Mouse (Mus musculus): Measurements from ENCODE around the gene Tnfrsf21. TPM values are rescaled to one million over a fixed set of nuclear protein-coding genes. Genes with fewer than 3 reads are reported as not detected.

Gene Tnfrsf21
- polyA plus RNA-seq, 1 experiment from 2014 or later, result 29.4 TPM

- Histone ChIP-seq H3K27ac (ENCODE audit: low read depth, low read length) (no peak overlapping the region), H3K27me3 (ENCODE audit: control insufficient read depth, insufficient read depth, low read length) (no peaks in the 10 kb centered on the region), H3K4me3 (ENCODE audit: low read depth, low read length) (no peak overlapping the region), H3K9me3 (ENCODE audit: control insufficient read depth, low read length) (no peaks in the 10 kb centered on the region), H3K36me3 (ENCODE audit: control insufficient read depth, insufficient read depth, low read length) (peaks cover 1% of the 10 kb centered on the region; the same call in 1 of the 2 replicates), H3K4me1 (ENCODE audit: control insufficient read depth, insufficient read depth, low read length) (peaks cover 7% of the 10 kb centered on the region), H3K9ac (ENCODE audit: low read length) (no peak overlapping the region), H3K4me2 (no peak overlapping the region)
- DNase-seq (ENCODE audit: low spot score, missing footprints) (no peak), ATAC-seq (ENCODE audit: low FRiP score) (no peak)
- WGBS, result 89% methylated on average over 5 of the region's 5 CpGs
Observed at GRCm38 (mm10) chr17:43081225-43081624, 64.9 kb downstream of the Tnfrsf21 start.

- H3K4me3 ChIP-seq (ENCODE audit: low read depth, low read length), result no peak overlapping the region
- peaks cover 2% of the 10 kb centered on the region for H3K36me3 ChIP-seq (ENCODE audit: control insufficient read depth, insufficient read depth, low read length)
Observed at GRCm38 (mm10) chr17:43089496-43089895, 73.1 kb downstream of the Tnfrsf21 start.

GRCm38 (mm10) chr17:43090948-43091724, 74.8 kb downstream of the Tnfrsf21 start:
- no peak overlapping the region for H3K27ac ChIP-seq (ENCODE audit: low read depth, low read length)
- H3K27me3 ChIP-seq (ENCODE audit: control insufficient read depth, insufficient read depth, low read length), result no peaks in the 10 kb centered on the region
- 83% methylated on average over 3 of the region's 3 CpGs for WGBS
- H3K9me3 ChIP-seq (ENCODE audit: control insufficient read depth, low read length), result no peaks in the 10 kb centered on the region
- H3K4me2 ChIP-seq, result no peak overlapping the region
- H3K9ac ChIP-seq (ENCODE audit: low read length), result no peak overlapping the region
- H3K4me1 ChIP-seq (ENCODE audit: control insufficient read depth, insufficient read depth, low read length), result no peaks in the 10 kb centered on the region
- peaks cover 2% of the 10 kb centered on the region; the same call in 1 of the 2 replicates for H3K36me3 ChIP-seq (ENCODE audit: control insufficient read depth, insufficient read depth, low read length)
- DNase-seq (ENCODE audit: low spot score, missing footprints) (no peak), ATAC-seq (ENCODE audit: low FRiP score) (no peak)
- H3K4me3 ChIP-seq (ENCODE audit: low read depth, low read length), result no peak overlapping the region

More at GRCm38 (mm10) chr17:43089496-43089895, 73.1 kb downstream of the Tnfrsf21 start:
- WGBS, result 90% methylated on average over 6 of the region's 6 CpGs
- Histone ChIP-seq H3K9ac (ENCODE audit: low read length) (no peak overlapping the region), H3K9me3 (ENCODE audit: control insufficient read depth, low read length) (no peaks in the 10 kb centered on the region), H3K4me1 (ENCODE audit: control insufficient read depth, insufficient read depth, low read length) (no peaks in the 10 kb centered on the region), H3K4me2 (no peak overlapping the region), H3K27ac (ENCODE audit: low read depth, low read length) (no peak overlapping the region), H3K27me3 (ENCODE audit: control insufficient read depth, insufficient read depth, low read length) (no peaks in the 10 kb centered on the region)
- ATAC-seq (ENCODE audit: low FRiP score) (no peak), DNase-seq (ENCODE audit: low spot score, missing footprints) (no peak)

GRCm38 (mm10) chr17:43092280-43092995, 76.1 kb downstream of the Tnfrsf21 start:
- ATAC-seq (ENCODE audit: low FRiP score), result no peak
- Histone ChIP-seq H3K9me3 (ENCODE audit: control insufficient read depth, low read length) (no peaks in the 10 kb centered on the region), H3K4me1 (ENCODE audit: control insufficient read depth, insufficient read depth, low read length) (no peaks in the 10 kb centered on the region), H3K27ac (ENCODE audit: low read depth, low read length) (no peak overlapping the region), H3K27me3 (ENCODE audit: control insufficient read depth, insufficient read depth, low read length) (no peaks in the 10 kb centered on the region), H3K4me2 (no peak overlapping the region), H3K4me3 (ENCODE audit: low read depth, low read length) (no peak overlapping the region), H3K9ac (ENCODE audit: low read length) (no peak overlapping the region), H3K36me3 (ENCODE audit: control insufficient read depth, insufficient read depth, low read length) (no peaks in the 10 kb centered on the region; the same call in 1 of the 2 replicates)
- DNase-seq (ENCODE audit: low spot score, missing footprints), result no peak
- 52% methylated on average over 8 of the region's 8 CpGs for WGBS

GRCm38 (mm10) chr17:43094285-43094684, 77.9 kb downstream of the Tnfrsf21 start:
- no peaks in the 10 kb centered on the region for H3K4me1 ChIP-seq (ENCODE audit: control insufficient read depth, insufficient read depth, low read length)
- 49% methylated on average over 2 of the region's 2 CpGs for WGBS
- H3K36me3 ChIP-seq (ENCODE audit: control insufficient read depth, insufficient read depth, low read length), result no peaks in the 10 kb centered on the region
- no peak overlapping the region for H3K4me2 ChIP-seq
- H3K27ac ChIP-seq (ENCODE audit: low read depth, low read length), result no peak overlapping the region
- no peak overlapping the region for H3K9ac ChIP-seq (ENCODE audit: low read length)
- ATAC-seq (ENCODE audit: low FRiP score) (no peak), DNase-seq (ENCODE audit: low spot score, missing footprints) (no peak)
- H3K4me3 ChIP-seq (ENCODE audit: low read depth, low read length), result no peak overlapping the region
- H3K9me3 ChIP-seq (ENCODE audit: control insufficient read depth, low read length), result no peaks in the 10 kb centered on the region
- H3K27me3 ChIP-seq (ENCODE audit: control insufficient read depth, insufficient read depth, low read length), result no peaks in the 10 kb centered on the region

GRCm38 (mm10) chr17:43097101-43097688, 80.8 kb downstream of the Tnfrsf21 start:
- ATAC-seq (ENCODE audit: low FRiP score), result no peak
- Histone ChIP-seq H3K36me3 (ENCODE audit: control insufficient read depth, insufficient read depth, low read length) (no peaks in the 10 kb centered on the region), H3K9ac (ENCODE audit: low read length) (no peak overlapping the region), H3K9me3 (ENCODE audit: control insufficient read depth, low read length) (no peaks in the 10 kb centered on the region), H3K4me2 (no peak overlapping the region), H3K4me3 (ENCODE audit: low read depth, low read length) (no peak overlapping the region), H3K27me3 (ENCODE audit: control insufficient read depth, insufficient read depth, low read length) (no peaks in the 10 kb centered on the region), H3K4me1 (ENCODE audit: control insufficient read depth, insufficient read depth, low read length) (no peaks in the 10 kb centered on the region), H3K27ac (ENCODE audit: low read depth, low read length) (no peak overlapping the region)
- 83% methylated on average over 4 of the region's 4 CpGs for WGBS
- DNase-seq (ENCODE audit: low spot score, missing footprints), result no peak

- no peaks in the 10 kb centered on the region for H3K9me3 ChIP-seq (ENCODE audit: control insufficient read depth, low read length)
- H3K4me1 ChIP-seq (ENCODE audit: control insufficient read depth, insufficient read depth, low read length), result no peaks in the 10 kb centered on the region
- no peak overlapping the region for H3K4me3 ChIP-seq (ENCODE audit: low read depth, low read length)
- no peak for ATAC-seq (ENCODE audit: low FRiP score)
- no peak overlapping the region for H3K4me2 ChIP-seq
- 73% methylated on average over 3 of the region's 3 CpGs for WGBS
- no peak overlapping the region for H3K27ac ChIP-seq (ENCODE audit: low read depth, low read length)
- H3K27me3 ChIP-seq (ENCODE audit: control insufficient read depth, insufficient read depth, low read length), result no peaks in the 10 kb centered on the region
- no peak for DNase-seq (ENCODE audit: low spot score, missing footprints)
- no peaks in the 10 kb centered on the region for H3K36me3 ChIP-seq (ENCODE audit: control insufficient read depth, insufficient read depth, low read length)
- no peak overlapping the region for H3K9ac ChIP-seq (ENCODE audit: low read length)
Observed at GRCm38 (mm10) chr17:43106108-43106507, 89.8 kb downstream of the Tnfrsf21 start.

- H3K4me3 ChIP-seq (ENCODE audit: low read depth, low read length), result no peak overlapping the region
- no peak overlapping the region for H3K27ac ChIP-seq (ENCODE audit: low read depth, low read length)
- no peak overlapping the region for H3K4me2 ChIP-seq
- ATAC-seq (ENCODE audit: low FRiP score) (no peak), DNase-seq (ENCODE audit: low spot score, missing footprints) (no peak)
- WGBS, result 90% methylated on average over 5 of the region's 5 CpGs
- no peak overlapping the region for H3K9ac ChIP-seq (ENCODE audit: low read length)
- H3K27me3 ChIP-seq (ENCODE audit: control insufficient read depth, insufficient read depth, low read length), result no peaks in the 10 kb centered on the region
- H3K36me3 ChIP-seq (ENCODE audit: control insufficient read depth, insufficient read depth, low read length), result no peaks in the 10 kb centered on the region
- no peaks in the 10 kb centered on the region for H3K9me3 ChIP-seq (ENCODE audit: control insufficient read depth, low read length)
- H3K4me1 ChIP-seq (ENCODE audit: control insufficient read depth, insufficient read depth, low read length), result no peaks in the 10 kb centered on the region
Observed at GRCm38 (mm10) chr17:43107338-43107737, 91.0 kb downstream of the Tnfrsf21 start.

- no peak overlapping the region for H3K27ac ChIP-seq (ENCODE audit: low read depth, low read length)
- H3K9ac ChIP-seq (ENCODE audit: low read length), result no peak overlapping the region
- no peak overlapping the region for H3K4me3 ChIP-seq (ENCODE audit: low read depth, low read length)
- H3K4me2 ChIP-seq, result no peak overlapping the region
- no peak for DNase-seq (ENCODE audit: low spot score, missing footprints)
- no peaks in the 10 kb centered on the region for H3K9me3 ChIP-seq (ENCODE audit: control insufficient read depth, low read length)
- H3K36me3 ChIP-seq (ENCODE audit: control insufficient read depth, insufficient read depth, low read length), result no peaks in the 10 kb centered on the region
- H3K27me3 ChIP-seq (ENCODE audit: control insufficient read depth, insufficient read depth, low read length), result no peaks in the 10 kb centered on the region
- ATAC-seq (ENCODE audit: low FRiP score), result no peak
- WGBS, result 86% methylated on average over 4 of the region's 4 CpGs
- H3K4me1 ChIP-seq (ENCODE audit: control insufficient read depth, insufficient read depth, low read length), result no peaks in the 10 kb centered on the region
Observed at GRCm38 (mm10) chr17:43109501-43109900, 93.1 kb downstream of the Tnfrsf21 start.
